Mouse (Mus musculus): ENCODE measurements around the gene Gm26566. TPM values are rescaled to one million over a fixed set of nuclear protein-coding genes. Genes with fewer than 3 reads are reported as not detected.
A peak's percentile ranks its signal among the peaks of the same experiment; 100 is the strongest.
"Not testable (repeated sequence)": the region's sequence is repeated elsewhere in the genome, so short reads cannot be mapped to it uniquely, and the experiment has no call there.

The Gm26566 gene
- total RNA-seq, 2 experiments from 2014 or later: 0.36 to 0.60 TPM

- DNase-seq: no peak
These were observed 17.4 kb downstream of the Gm26566 start for GRCm38 (mm10) chr4:88739036-88739435.

GRCm38 (mm10) chr4:88741426-88741825 lies 19.8 kb downstream of the Gm26566 start:
- DNase-seq: no peak

- no peak for DNase-seq
These were observed 21.3 kb downstream of the Gm26566 start for GRCm38 (mm10) chr4:88742771-88743371.

- DNase-seq: no peak
These were observed 22.6 kb downstream of the Gm26566 start for GRCm38 (mm10) chr4:88744207-88744606.

GRCm38 (mm10) chr4:88749926-88750325 lies 28.3 kb downstream of the Gm26566 start:
- no peak for DNase-seq

- DNase-seq: peak; percentile 12 to 32
These were observed 33.3 kb downstream of the Gm26566 start, which contains the start of gene Gm13271 for GRCm38 (mm10) chr4:88754818-88755340. Gm13271 (plus strand) TSS chr4:88754868.

- peak in 1 of 2 experiments; percentile 9 for DNase-seq
These were observed 35.2 kb downstream of the Gm26566 start for GRCm38 (mm10) chr4:88756581-88757513.

- peak; percentile 82 for DNase-seq
These were observed 36.0 kb downstream of the Gm26566 start for GRCm38 (mm10) chr4:88757628-88758031.

GRCm38 (mm10) chr4:88758751-88759150 lies 37.1 kb downstream of the Gm26566 start:
- DNase-seq: not testable (repeated sequence)

GRCm38 (mm10) chr4:88759610-88760268 lies 38.1 kb downstream of the Gm26566 start, which contains the start of gene Gm13283:
Gm13283 (plus strand) TSS chr4:88760119.
- peak; percentile 28 to 59 for DNase-seq

GRCm38 (mm10) chr4:88760431-88760830 lies 38.8 kb downstream of the Gm26566 start:
- DNase-seq: peak; percentile 84 to 86

- DNase-seq: peak; percentile 13 to 19
These were observed 40.2 kb downstream of the Gm26566 start for GRCm38 (mm10) chr4:88761776-88762175.

- not testable (repeated sequence) for DNase-seq
These were observed 40.7 kb downstream of the Gm26566 start for GRCm38 (mm10) chr4:88762341-88762740.

- peak; percentile 65 to 69 for DNase-seq
These were observed 41.9 kb downstream of the Gm26566 start for GRCm38 (mm10) chr4:88763384-88764018.

Other genes starting within 250 kb of the Gm26566 start
- gene Ifnb1, start 199.0 kb upstream of the Gm26566 start, total RNA-seq (2021): not detected
- not detected for gene Ifna15, start 163.6 kb upstream of the Gm26566 start, total RNA-seq (2021)
- not detected for gene Ifna14, start 150.0 kb upstream of the Gm26566 start, total RNA-seq (2021)
- gene Ifna9, start 129.4 kb upstream of the Gm26566 start, total RNA-seq (2021): not detected
- gene Ifna12, start 118.4 kb upstream of the Gm26566 start, total RNA-seq (2021): not detected
- gene C87499, start 87.4 kb upstream of the Gm26566 start, total RNA-seq (2021): not detected
- not detected for gene Ifna13, start 77.3 kb upstream of the Gm26566 start, total RNA-seq (2021)
- not detected for gene Ifna16, start 44.9 kb upstream of the Gm26566 start, total RNA-seq (2021)
- not detected for gene Ifna2, start 37.9 kb upstream of the Gm26566 start, total RNA-seq (2021)
- gene Ifnab, start 30.4 kb upstream of the Gm26566 start, total RNA-seq (2021): not detected
- 10 to 100 TPM; 82.5 to 89.7 TPM for gene Klhl9, start 660 bp downstream of the Gm26566 start, total RNA-seq (2021)
- not detected for gene Gm13271, start 33.1 kb downstream of the Gm26566 start, total RNA-seq (2021)
- under 1 TPM in 1 of 2 experiments, not detected in 1; 0.20 TPM for gene Gm13283, start 38.3 kb downstream of the Gm26566 start, total RNA-seq (2021)
- not detected for gene Gm13290, start 52.0 kb downstream of the Gm26566 start, total RNA-seq (2021)
- not detected for gene Gm13289, start 55.1 kb downstream of the Gm26566 start, total RNA-seq (2021)
- gene Gm13272, start 58.0 kb downstream of the Gm26566 start, total RNA-seq (2021): not detected
- gene Ifnz, start 60.3 kb downstream of the Gm26566 start, total RNA-seq (2021): under 1 TPM in 1 of 2 experiments, not detected in 1; 0.20 TPM
- not detected for gene Gm13276, start 63.9 kb downstream of the Gm26566 start, total RNA-seq (2021)
- not detected for gene Gm13277, start 66.8 kb downstream of the Gm26566 start, total RNA-seq (2021)
- gene Gm13278, start 69.7 kb downstream of the Gm26566 start, total RNA-seq (2021): not detected
- not detected for gene Gm13275, start 72.7 kb downstream of the Gm26566 start, total RNA-seq (2021)
- gene Gm13279, start 75.6 kb downstream of the Gm26566 start, total RNA-seq (2021): not detected
- gene Gm13285, start 77.9 kb downstream of the Gm26566 start, total RNA-seq (2021): not detected
- gene Gm13287, start 81.4 kb downstream of the Gm26566 start, total RNA-seq (2021): not detected
- under 1 TPM in 1 of 2 experiments, not detected in 1; 0.10 TPM for gene Gm13288, start 83.7 kb downstream of the Gm26566 start, total RNA-seq (2021)
- gene Ifna7, start 94.4 kb downstream of the Gm26566 start, total RNA-seq (2021): not detected
- gene Ifna11, start 98.2 kb downstream of the Gm26566 start, total RNA-seq (2021): not detected
- not detected for gene Ifna6, start 105.6 kb downstream of the Gm26566 start, total RNA-seq (2021)
- gene Ifna5, start 113.7 kb downstream of the Gm26566 start, total RNA-seq (2021): not detected
- not detected for gene Ifna4, start 120.1 kb downstream of the Gm26566 start, total RNA-seq (2021)
- not detected for gene Ifna1, start 128.3 kb downstream of the Gm26566 start, total RNA-seq (2021)
- not detected for gene Ifne, start 158.4 kb downstream of the Gm26566 start, total RNA-seq (2021)

Data from adrenal gland, postnatal 36 days (tissue).